Mouse (Mus musculus): ENCODE measurements around the gene Tekt4.

The Tekt4 gene

GRCm38 (mm10) chr17:25433617-25434606 is 20.5 kb upstream of the Tekt4 start, which contains the start of gene Cacna1h:
TSS of gene Cacna1h (minus strand) at chr17:25433783.
- DNase-seq: peak in 1 of 2 experiments; percentile 21

DNA sequence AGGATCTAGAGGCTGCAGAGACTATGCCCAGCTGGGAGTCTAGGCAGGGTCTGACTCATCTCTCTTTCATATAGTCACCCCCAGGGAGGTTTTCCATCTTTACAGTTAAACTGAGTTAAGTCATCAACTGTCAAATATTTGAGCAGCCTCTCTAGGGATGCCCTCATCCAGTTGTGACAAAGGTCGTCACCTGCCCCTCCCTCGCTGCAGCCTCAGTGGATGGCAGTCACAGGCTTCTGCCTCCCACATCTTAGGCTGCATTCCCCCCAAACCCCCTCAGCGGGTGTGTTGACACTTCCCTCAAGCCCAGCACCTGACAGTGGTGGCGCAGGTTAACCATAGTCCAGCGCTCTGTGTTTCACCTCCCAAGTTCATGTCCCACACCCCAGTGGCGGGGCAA is 13.0 kb upstream of the Tekt4 start:
- DNase-seq: no peak

- DNase-seq: no peak
Measured at GRCm38 (mm10) chr17:25442889-25443288, 11.5 kb upstream of the Tekt4 start.

- no peak for DNase-seq
Measured at GRCm38 (mm10) chr17:25445074-25445473, 9.3 kb upstream of the Tekt4 start.

DNA sequence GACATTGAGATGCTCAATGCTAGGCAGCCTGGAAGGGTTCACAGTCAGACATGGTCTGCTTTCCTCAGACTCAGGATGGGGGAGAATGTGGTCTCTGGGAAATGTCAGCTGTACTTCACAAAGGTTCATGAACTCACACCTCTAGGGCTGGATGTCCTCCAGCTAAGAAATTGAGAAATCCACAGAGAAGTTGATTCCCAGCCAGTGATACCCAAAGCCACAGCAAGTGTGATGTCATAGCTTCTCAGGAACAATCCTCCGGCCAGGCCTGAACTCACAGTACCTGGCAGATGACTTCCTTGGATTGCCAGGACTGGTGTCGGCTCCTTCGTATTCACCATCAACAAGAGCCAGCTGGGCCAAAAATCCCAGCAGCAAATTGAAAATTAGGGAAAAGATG is 8.6 kb upstream of the Tekt4 start:
- no peak for DNase-seq

GRCm38 (mm10) chr17:25447865-25448264 is 6.5 kb upstream of the Tekt4 start:
- DNase-seq: no peak

- DNase-seq: no peak
Measured at GRCm38 (mm10) chr17:25450329-25450728, 4.1 kb upstream of the Tekt4 start.

GRCm38 (mm10) chr17:25452246-25452965 is 2.0 kb upstream of the Tekt4 start:
- no peak for DNase-seq

DNA sequence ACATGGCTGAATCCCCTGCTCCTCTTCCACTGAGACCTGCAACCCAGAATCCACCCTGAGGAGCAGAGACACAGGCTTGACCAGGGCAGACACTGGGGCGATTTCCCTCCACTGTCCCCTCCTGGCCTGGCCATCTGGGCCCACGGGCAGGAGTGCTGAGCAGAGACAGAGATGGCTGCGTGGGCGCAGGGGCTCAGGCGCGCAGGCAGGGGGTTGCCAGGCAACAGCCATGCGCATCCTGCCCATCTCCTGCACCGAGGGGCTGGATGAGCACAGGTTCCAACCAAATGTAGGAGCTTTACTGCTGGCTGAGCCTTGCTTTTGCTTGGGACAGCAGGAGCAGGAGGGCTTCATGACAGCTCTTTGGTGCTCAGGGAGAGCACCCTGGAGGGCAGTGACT is 2.1 kb downstream of the Tekt4 start:
- no peak for DNase-seq

DNA sequence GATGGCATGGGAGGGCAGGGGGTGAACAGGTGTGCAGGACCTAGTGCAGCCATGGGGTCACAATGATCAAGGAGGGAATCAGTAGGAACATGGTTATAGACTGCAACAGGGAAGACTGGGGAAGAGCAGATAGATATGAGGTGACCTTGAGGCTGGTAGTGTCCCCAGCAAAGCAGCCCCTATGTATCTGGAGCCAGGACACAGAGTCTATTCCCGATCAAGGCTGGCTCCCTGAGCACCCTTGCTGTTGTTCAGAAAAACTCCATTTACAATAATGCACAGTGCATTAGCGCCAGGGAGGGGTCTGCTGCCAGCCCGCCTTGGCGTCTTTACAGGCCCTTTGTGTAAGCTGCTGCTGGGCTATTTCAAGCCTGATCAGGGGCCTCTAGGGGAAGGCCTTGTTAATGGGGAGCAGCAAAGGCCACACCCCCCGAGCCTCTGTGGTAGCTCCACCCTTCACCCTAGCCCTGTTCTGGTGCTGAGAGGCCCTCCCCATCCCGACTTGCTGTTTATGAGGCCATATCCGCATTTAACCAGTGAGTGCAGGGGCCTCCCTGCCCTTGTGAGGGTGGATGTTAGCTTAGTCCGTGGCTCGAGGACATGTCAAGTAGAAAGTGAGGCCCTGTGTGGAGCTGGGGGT is 7.9 kb downstream of the Tekt4 start:
- DNase-seq: no peak

GRCm38 (mm10) chr17:25463326-25463945 is 9.0 kb downstream of the Tekt4 start:
- DNase-seq: no peak

GRCm38 (mm10) chr17:25464091-25464490 is 9.7 kb downstream of the Tekt4 start:
- DNase-seq: no peak

DNA sequence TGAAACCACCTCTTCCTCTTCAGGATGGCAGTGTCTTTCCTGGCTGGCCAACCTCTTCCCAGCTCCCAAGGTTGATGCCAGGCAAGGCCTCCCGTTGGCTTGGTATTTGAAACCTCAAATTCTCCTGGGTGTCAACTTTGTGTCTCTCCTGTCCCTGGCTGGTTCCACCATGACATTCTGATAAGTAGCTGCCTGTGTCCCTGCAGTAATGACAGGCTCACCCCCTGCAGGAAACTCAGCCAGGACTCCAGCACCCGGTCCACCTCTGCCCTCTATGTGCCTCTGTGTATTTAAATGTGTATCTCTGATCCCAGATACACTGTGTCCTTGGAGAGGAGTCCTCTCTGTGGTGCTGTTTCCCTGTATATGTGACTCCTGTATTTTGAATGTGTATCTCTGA is 11.8 kb downstream of the Tekt4 start:
- no peak for DNase-seq

DNA sequence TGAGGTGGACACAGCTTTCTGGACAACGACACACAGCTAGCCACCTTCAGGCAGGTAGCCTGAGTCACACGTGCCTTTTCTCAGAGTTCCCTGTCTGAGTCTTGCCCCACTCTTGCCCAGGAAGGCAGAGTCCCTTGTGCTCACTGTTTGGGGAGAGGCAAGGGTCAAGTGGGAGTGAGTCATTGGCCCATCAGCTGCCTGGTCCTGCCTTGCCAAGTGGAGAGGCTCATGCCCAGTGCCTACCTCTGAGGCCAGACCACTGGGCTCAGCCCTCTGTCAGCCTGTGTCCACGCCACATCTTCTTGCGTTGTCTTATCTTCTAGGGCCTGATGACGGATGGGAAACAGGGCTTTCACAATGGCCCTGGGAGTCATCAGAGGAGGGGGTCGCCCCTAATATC is 13.4 kb downstream of the Tekt4 start:
- DNase-seq: no peak

DNA sequence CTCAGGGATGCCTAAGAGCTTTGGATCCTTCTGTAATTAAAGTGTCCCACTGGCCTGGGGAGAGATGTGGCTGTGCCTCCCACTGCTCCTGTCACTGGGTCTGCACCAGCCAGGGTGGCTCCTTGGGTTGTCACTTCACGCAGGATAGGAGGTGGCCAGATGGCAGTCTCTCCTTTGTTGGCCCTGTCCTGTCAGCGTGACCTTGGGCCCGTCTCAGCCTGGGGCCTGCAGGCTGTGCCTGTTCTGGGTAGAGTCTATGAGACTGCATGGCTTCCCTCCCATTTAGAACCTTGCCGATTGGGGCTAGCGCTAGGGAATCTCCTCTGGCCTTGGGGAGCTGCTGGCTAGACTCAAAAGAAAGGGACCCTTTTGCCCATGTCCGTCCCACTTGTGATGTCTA is 13.9 kb downstream of the Tekt4 start:
- DNase-seq: no peak

- DNase-seq: peak; percentile 54 to 70
Measured at GRCm38 (mm10) chr17:25469798-25470197, 15.4 kb downstream of the Tekt4 start.

- DNase-seq: no peak
Measured at GRCm38 (mm10) chr17:25471418-25471817, 17.0 kb downstream of the Tekt4 start.

- no peak for DNase-seq
Measured at GRCm38 (mm10) chr17:25472044-25472443, 17.6 kb downstream of the Tekt4 start.

- peak; percentile 32 to 46 for DNase-seq
Measured at GRCm38 (mm10) chr17:25474330-25475077, 20.1 kb downstream of the Tekt4 start.

DNA sequence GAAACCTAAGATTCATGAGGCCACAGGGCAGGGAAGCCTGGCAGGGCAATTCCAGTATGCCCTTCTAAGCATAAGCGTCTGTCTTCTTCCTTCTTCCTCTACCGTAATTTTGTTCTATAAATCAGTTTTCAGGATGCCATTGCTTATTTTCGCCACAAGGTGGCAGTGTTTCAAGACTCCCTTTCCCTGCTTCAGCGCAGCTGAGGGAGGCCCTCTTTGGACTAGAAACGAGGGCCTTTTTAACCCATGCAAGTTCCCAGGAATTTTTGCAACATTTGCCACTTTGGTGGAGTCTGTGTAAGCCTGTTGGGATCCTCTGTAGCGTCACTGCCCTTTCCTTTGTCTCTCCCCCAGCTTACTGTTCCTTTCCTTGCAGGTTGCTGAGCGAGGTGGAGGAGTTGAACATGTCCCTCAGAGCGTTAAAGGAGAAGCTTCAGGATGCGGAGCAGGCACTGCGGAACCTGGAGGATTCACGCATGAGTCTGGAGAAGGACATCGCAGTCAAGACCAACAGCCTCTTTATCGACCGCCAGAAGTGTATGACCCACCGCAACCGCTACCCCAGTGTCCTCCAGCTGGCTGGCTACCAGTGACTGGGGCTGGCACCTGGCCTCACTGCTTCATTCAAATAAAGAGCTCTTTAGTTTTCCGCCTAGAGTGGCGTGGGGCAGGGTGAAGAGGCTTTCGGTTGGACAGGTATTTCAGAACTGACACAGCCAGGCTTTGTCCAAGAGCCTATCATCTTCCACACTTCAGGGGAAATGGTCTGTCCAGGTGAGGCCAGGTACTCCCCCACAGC is 21.7 kb downstream of the Tekt4 start:
- DNase-seq: peak; percentile 44 to 63

DNA sequence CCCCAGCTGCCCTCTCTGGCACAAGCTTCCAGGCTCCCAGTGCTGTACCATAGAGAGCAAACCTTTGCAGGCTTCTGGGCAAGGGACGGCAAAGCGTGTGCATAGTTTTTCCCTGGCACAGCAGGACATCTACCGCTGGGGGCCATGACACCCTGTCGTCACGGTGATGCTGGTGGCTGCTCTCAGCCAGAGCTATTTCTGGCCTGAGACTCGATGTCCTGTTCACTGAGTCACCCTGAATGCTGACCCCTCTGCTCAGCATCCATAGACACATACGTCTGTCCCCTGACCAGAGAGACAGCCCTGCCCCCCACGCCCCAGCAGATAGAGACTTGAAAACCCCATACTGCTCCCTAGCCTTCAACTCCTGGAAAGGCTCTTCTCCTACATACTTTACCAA is 25.7 kb downstream of the Tekt4 start:
- no peak for DNase-seq

All from cerebellum, postnatal 36 days (tissue).